Mouse (Mus musculus) spleen, postnatal 0 days (tissue): ENCODE data around the gene Nt5dc3. TPM values are rescaled to one million over a fixed set of nuclear protein-coding genes. Genes with fewer than 3 reads are reported as not detected.

Source experiments
- polyA plus RNA-seq: library from polyadenylated mRNA; unstranded; fragments of >200 nt; fragmentation: Nextera tagmentation; extraction: Ambion mirVana; gene quantifications from 2 replicates; pipeline ENCODE4 v1.2.1, GENCODE M21; 2015

The Nt5dc3 gene
- polyA plus RNA-seq: 0.52 and 0.61 TPM in 2 replicates

DNA sequence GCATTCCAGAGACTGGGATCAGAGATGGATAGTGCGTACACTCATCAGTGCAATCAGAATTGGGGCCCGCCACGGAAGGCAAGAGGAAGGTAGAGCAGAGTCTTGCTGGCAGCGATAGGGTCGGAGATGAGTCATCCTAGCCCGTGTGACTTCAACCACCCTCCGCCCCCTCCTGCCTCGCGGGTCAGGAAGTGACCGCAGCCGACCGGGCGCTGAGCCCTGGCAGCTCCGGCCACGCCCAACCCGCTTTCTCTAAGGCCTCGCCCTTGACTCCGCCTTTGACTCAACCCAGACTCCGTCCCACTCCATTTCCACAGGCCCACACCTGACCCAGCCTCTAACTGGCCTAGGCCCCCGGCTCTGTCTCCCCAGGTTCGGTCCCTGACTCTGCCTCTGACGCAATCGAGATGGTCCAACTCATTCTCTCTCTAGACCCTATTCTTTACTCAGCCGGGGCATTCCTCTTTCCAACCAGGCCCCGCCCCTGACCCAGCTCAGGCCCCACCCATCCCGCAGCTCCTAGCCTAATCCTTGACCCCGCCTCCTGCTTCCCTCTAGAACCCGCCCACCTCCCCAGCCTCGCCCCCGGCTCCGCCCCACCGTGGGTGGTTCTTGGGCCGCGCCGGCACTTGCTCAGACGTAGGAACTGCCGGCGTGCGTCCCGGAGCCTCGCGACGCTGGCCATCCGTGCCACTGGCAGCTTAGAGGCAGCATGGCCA, at the start of gene Nt5dc3:
Nt5dc3 (plus strand) TSS at position 608 of the 719 bp plus-strand sequence.

DNA sequence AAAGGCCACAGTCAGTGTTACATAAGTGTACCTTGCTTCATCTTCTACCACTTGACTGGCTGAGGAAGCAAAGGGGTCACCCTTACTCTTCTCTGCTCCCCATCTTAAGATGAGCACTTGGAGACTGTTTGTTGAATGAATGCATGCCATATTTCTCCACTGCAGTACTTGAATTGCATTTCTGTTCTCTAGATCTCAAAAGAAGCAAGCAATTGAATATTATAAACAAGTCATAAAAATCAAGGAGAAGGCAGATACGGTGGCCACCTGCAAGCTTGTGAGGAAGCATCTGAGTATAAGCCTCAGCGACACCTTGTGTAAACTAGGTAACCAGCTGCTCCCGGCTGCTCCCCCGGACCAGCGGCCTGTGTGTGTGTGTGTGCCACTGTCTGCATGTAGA, 15.1 kb upstream of the Nt5dc3 start, which contains the start of gene Gm49358:
Gm49358 (plus strand) TSS at position 301 of the 400 bp plus-strand sequence.

Other genes starting within 250 kb of the Nt5dc3 start
- 146 and 159 TPM in 2 replicates for gene Hsp90b1, start 73.5 kb upstream of the Nt5dc3 start, polyA plus RNA-seq
- gene Ttc41, start 73.2 kb upstream of the Nt5dc3 start, polyA plus RNA-seq: 0.53 and 0.68 TPM in 2 replicates
- not detected in 2 replicates for gene Gm49358, start 15.0 kb upstream of the Nt5dc3 start, polyA plus RNA-seq
- 81.0 and 96.5 TPM in 2 replicates for gene Stab2, start 229.0 kb downstream of the Nt5dc3 start, polyA plus RNA-seq